Mouse (Mus musculus) heart, adult 2 months (tissue): ENCODE measurements around the gene Aldh3b3. TPM values are rescaled to one million over a fixed set of nuclear protein-coding genes. Genes with fewer than 3 reads are reported as not detected.

Experiments used
- DNase-seq, 2 experiments: peaks; one replicate each; pipeline ENCODE4 v3.0.0; 2021
- H3K27ac ChIP-seq: fragments of 200-600 bp; 2 replicates; pipeline ENCODE4 v1.8.1; 2022
- H3K27me3 ChIP-seq: fragments of 200-500 bp; 2 replicates; pipeline ENCODE4 v1.6.1; 2012; ENCODE audit warnings: mild to moderate bottlenecking, low read length, inconsistent platforms, mixed read lengths; ENCODE audit not compliant: control insufficient read depth, insufficient read depth
- H3K36me3 ChIP-seq: fragments of 200-500 bp; 2 replicates; pipeline ENCODE4 v1.6.1; 2012; ENCODE audit warnings: low read length, inconsistent platforms; ENCODE audit not compliant: control insufficient read depth, insufficient read depth
- H3K4me1 ChIP-seq: fragments of 200-500 bp; 2 replicates; pipeline ENCODE4 v1.6.1; 2011; ENCODE audit warnings: low read length; ENCODE audit not compliant: control insufficient read depth, insufficient read depth
- H3K4me3 ChIP-seq: fragments of 200-600 bp; 2 replicates; pipeline ENCODE4 v1.8.1; 2022
- H3K79me2 ChIP-seq: fragments of 200-500 bp; replicated peaks from 2 replicates; pipeline ENCODE4 v1.6.1; 2012; ENCODE audit warnings: mild to moderate bottlenecking, inconsistent platforms, low read length, moderate library complexity, mixed read lengths; ENCODE audit not compliant: control insufficient read depth, insufficient read depth
- H3K9ac ChIP-seq: fragments of 200-500 bp; 2 replicates; pipeline ENCODE4 v1.6.1; 2012; ENCODE audit warnings: low read depth, mild to moderate bottlenecking, control low read depth, inconsistent platforms, low read length, mixed read lengths
- CTCF ChIP-seq: fragments of 200-600 bp; IDR thresholded peaks from 2 replicates; pipeline ENCODE4 v1.8.1; 2022; ENCODE audit warnings: antibody characterized with exemption, mild to moderate bottlenecking, moderate library complexity
- EP300 ChIP-seq: fragments of 200-500 bp; IDR thresholded peaks from 2 replicates; pipeline ENCODE4 v1.6.1; 2011; ENCODE audit warnings: low read depth, low read length, control low read depth; ENCODE audit not compliant: insufficient read depth
- POLR2A ChIP-seq: fragments of 200-500 bp; IDR thresholded peaks from 2 replicates; pipeline ENCODE4 v1.6.1; 2011; ENCODE audit warnings: mild to moderate bottlenecking, low read depth, low read length, control low read depth; ENCODE audit not compliant: insufficient read depth
- WGBS: fragments of 180-500 bp; shearing (Covaris S2); methylation state at CpG from one replicate; pipeline ENCODE4 v1.1.7; 2018; 5-methylcytosine and 5-hydroxymethylcytosine counted together
- intact Hi-C: fragments of 180-260 bp; cut with DNase I; formaldehyde crosslinking; loops from one replicate; pipeline ENCODE4 v1.15.1; 2025
- polyA plus RNA-seq: library from polyadenylated mRNA; depleted of rRNA; stranded (reverse); fragments of >200 nt; gene quantifications from 2 replicates; pipeline ENCODE4 v1.2.3, GENCODE M21; 2012
- total RNA-seq, 2 experiments: library from RNA; stranded (reverse); gene quantifications; 2 replicates each; pipeline ENCODE4 v1.2.3; 2021

The Aldh3b3 gene
- total and polyA plus RNA-seq, 3 experiments: 0.39 to 2.8 (median 0.61) TPM

DNA sequence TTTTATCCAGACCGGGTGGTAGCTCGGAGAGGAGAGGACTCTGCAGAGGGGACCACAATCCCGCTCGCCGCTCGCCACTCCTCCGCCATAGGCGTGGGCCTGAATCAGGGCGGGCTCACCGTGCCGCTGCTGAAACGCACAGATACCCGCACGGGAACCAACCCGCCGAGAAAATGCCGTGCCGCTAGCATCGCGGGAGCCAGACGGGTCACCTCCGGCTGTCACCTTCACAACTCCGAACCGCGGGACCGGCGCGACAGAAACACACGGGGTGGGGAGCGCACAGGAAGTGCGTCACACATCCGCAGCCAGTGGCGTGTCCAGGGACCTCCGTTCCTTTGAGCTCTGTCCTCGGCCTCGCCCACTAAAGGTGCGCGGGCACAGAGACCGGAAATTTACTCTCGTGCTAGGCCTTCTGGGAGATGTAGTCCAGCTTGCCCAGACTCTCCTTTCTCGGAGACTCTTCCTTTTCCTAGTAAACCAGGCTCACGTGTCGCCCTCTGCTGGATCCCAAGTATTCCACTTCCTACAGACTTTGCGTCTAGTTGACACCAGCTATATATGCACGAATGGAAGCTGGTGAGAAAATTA lies 54.1 kb downstream of the Aldh3b3 start, which contains the start of gene Ndufv1:
Ndufv1 (minus strand) TSS at position 375 of the 591 bp plus-strand sequence.
- H3K79me2 ChIP-seq: no peaks in the 10 kb centered on the region
- no peaks in the 10 kb centered on the region for H3K27me3 ChIP-seq
- DNase-seq: peak; percentile 93 to 98
- peak within 1 kb of the TSS; percentile 85 for H3K9ac ChIP-seq
- H3K36me3 ChIP-seq: no peaks in the 10 kb centered on the region
- WGBS: under 1% methylated on average over 45 of the region's 45 CpGs
- intact Hi-C loops: loop anchor here (1.0 kb wide), 2 partner anchors 12 to 65 kb away; partner anchors contain the start of genes Gm49405 and Nudt8
- H3K4me3 ChIP-seq: peak within 1 kb of the TSS; percentile 81
- H3K4me1 ChIP-seq: peaks cover 5% of the 10 kb centered on the region
- H3K27ac ChIP-seq: peak within 1 kb of the TSS; percentile 97
- TF ChIP-seq CTCF: peak; percentile 88
- TF ChIP-seq EP300: peak; percentile 95
- peak; percentile 95 for TF ChIP-seq POLR2A

DNA sequence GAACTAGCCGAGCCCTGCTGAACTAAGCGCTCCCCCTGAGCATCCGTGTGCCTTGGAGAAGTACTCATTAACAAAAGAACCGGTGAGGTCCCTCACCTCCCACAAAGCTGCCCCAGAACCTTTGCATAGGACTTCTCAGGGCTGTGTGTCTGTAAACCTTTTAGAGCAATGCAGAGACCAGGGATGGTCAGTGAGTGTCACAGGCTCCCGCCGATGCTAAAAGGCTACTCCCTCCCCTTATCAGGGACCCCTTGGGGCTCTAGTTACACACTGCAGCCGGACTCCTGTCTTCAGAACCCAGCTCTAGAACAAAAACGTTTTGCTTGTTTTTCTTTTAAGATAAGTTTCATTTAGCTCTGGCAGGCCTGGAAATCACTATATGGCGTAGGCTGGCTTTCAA lies 54.6 kb downstream of the Aldh3b3 start:
- WGBS: 17% methylated on average over 9 of the region's 9 CpGs
- Histone ChIP-seq H3K4me3 (peak overlapping the region; percentile 35), H3K36me3 (no peaks in the 10 kb centered on the region), H3K79me2 (no peaks in the 10 kb centered on the region), H3K4me1 (peaks cover 5% of the 10 kb centered on the region), H3K9ac (peak overlapping the region; percentile 62), H3K27me3 (no peaks in the 10 kb centered on the region), H3K27ac (peak overlapping the region; percentile 57; the same call in 1 of the 2 replicates)
- no peak for DNase-seq
- TF ChIP-seq CTCF: peak; percentile 1; the same call in 1 of the 2 replicates
- TF ChIP-seq POLR2A: no peak
- intact Hi-C loops: loop anchor here (1.0 kb wide), 1 partner anchor 66 kb away; no protein-coding TSS in a partner anchor

DNA sequence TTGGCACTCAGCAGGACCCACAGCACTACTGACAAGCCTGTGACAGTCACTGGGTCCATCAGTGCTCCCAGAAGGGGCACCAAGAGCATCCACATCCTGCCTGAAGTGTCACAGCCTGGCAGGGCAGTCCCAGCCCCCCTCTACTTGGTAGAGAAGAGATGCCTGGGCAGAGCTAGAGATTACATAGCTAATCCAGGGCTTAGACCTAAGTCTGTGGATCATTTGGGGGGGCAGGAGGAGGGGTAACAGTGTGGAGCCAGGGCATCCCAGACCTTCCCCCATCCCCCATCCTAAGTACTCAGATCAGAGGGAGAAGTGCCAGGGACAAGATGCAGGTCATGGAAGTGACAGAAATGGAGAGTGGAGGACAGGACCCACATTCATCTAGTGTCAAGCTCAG lies 56.4 kb downstream of the Aldh3b3 start:
- Histone ChIP-seq H3K36me3 (no peaks in the 10 kb centered on the region), H3K9ac (no peak overlapping the region), H3K27me3 (no peaks in the 10 kb centered on the region), H3K4me3 (no peak overlapping the region), H3K27ac (no peak overlapping the region), H3K79me2 (no peaks in the 10 kb centered on the region), H3K4me1 (peaks cover 5% of the 10 kb centered on the region)
- no peak for DNase-seq
- TF ChIP-seq POLR2A (no peak), EP300 (no peak), CTCF (no peak)
- intact Hi-C loops: loop anchor here (5.0 kb wide), 3 partner anchors 82 to 292 kb away; partner anchors contain the start of genes Cdk2ap2, Grk2 and Pitpnm1

DNA sequence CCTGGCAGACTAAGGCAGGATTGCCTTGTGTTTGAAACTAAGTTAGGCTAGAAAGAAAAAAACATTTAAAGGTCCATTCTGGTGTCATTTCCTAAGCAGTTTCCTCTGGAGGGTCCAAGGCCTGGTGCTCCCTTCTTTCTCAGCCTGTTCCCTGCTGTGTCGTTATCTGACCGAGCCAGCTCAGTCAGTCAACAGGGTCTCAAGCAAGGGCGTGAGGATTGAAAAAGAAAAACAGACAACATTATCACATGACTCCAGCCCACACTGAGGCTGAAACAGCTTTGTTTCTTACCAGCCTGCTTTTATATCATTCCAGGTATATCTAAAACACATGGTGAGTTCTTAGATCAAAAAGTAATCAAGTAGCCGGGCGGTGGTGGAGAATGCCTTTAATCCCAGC lies 57.2 kb downstream of the Aldh3b3 start:
- no peak for TF ChIP-seq EP300
- TF ChIP-seq CTCF: no peak
- no peak for TF ChIP-seq POLR2A
- peaks cover 5% of the 10 kb centered on the region for H3K4me1 ChIP-seq
- H3K4me3 ChIP-seq: no peak overlapping the region
- no peak overlapping the region for H3K9ac ChIP-seq
- no peaks in the 10 kb centered on the region for H3K27me3 ChIP-seq
- intact Hi-C loops: loop anchor here (5.0 kb wide), 3 partner anchors 82 to 292 kb away; partner anchors contain the start of genes Cdk2ap2, Grk2 and Pitpnm1
- H3K79me2 ChIP-seq: no peaks in the 10 kb centered on the region
- no peaks in the 10 kb centered on the region for H3K36me3 ChIP-seq
- no peak for DNase-seq
- 73% methylated on average over 5 of the region's 5 CpGs for WGBS
- H3K27ac ChIP-seq: no peak overlapping the region

- H3K27ac ChIP-seq: no peak overlapping the region
- H3K79me2 ChIP-seq: no peaks in the 10 kb centered on the region
- no peak overlapping the region for H3K9ac ChIP-seq
- intact Hi-C loops: loop anchor here (5.0 kb wide), 3 partner anchors 79 to 289 kb away; partner anchors contain the start of genes Cdk2ap2, Grk2 and Pitpnm1
- TF ChIP-seq EP300: no peak
- no peak for TF ChIP-seq CTCF
- TF ChIP-seq POLR2A: no peak
- H3K36me3 ChIP-seq: no peaks in the 10 kb centered on the region
- 76% methylated on average over 10 of the region's 10 CpGs for WGBS
- no peak for DNase-seq
- H3K4me1 ChIP-seq: no peaks in the 10 kb centered on the region; the same call in 1 of the 2 replicates
- H3K4me3 ChIP-seq: no peak overlapping the region
- H3K27me3 ChIP-seq: no peaks in the 10 kb centered on the region
These were observed 59.6 kb downstream of the Aldh3b3 start for GRCm38 (mm10) chr19:4017921-4018587.
